Mouse (Mus musculus) ES-E14 (cell line): ENCODE results near the gene Hnrnpa1. TPM values are rescaled to one million over a fixed set of nuclear protein-coding genes. Genes with fewer than 3 reads are reported as not detected.

Experiments
- DNase-seq: peaks from one replicate; pipeline ENCODE4 v3.0.0-alpha.2; 2013; ENCODE audit warnings: low read depth, low spot score
- H3K27ac ChIP-seq: 2 replicates; pipeline ENCODE4 v1.5.1; 2012; ENCODE audit warnings: low read depth, mild to moderate bottlenecking, low read length, moderate library complexity, mixed read lengths; ENCODE audit not compliant: poor library complexity, insufficient read depth, severe bottlenecking
- H3K36me3 ChIP-seq: 2 replicates; pipeline ENCODE4 v1.6.1; 2012; ENCODE audit warnings: mild to moderate bottlenecking, low read length, moderate library complexity, mixed read lengths; ENCODE audit not compliant: control insufficient read depth, poor library complexity, insufficient read depth, severe bottlenecking
- H3K4me1 ChIP-seq, 2 experiments: fragments of 150-350 bp in 1 of 2; sonication (generic) in 1 of 2; 2 replicates each; pipeline ENCODE4 v1.6.1; 2012; ENCODE audit warnings: low read length in 2 of 2, mild to moderate bottlenecking in 1 of 2, mixed read lengths in 1 of 2; ENCODE audit not compliant: control insufficient read depth in 2 of 2, insufficient read depth in 2 of 2, poor library complexity in 1 of 2
- H3K4me3 ChIP-seq, 2 experiments: fragments of 150-350 bp in 1 of 2; sonication (generic) in 1 of 2; 2 replicates each; pipeline ENCODE4 v1.5.1; 2012; ENCODE audit warnings: low read length in 2 of 2, low read depth in 1 of 2, mild to moderate bottlenecking in 1 of 2, mixed read lengths in 1 of 2; ENCODE audit not compliant: insufficient read depth in 1 of 2, poor library complexity in 1 of 2, severe bottlenecking in 1 of 2
- H3K9ac ChIP-seq: 2 replicates; pipeline ENCODE4 v1.6.1; 2012; ENCODE audit warnings: low read depth, mild to moderate bottlenecking, low read length, mixed read lengths; ENCODE audit not compliant: poor library complexity, insufficient read depth, severe bottlenecking
- H3K9me3 ChIP-seq: fragments of 150-350 bp; sonication (generic); 2 replicates; pipeline ENCODE4 v1.6.1; 2012; ENCODE audit warnings: low read depth, mild to moderate bottlenecking, low read length; ENCODE audit not compliant: control insufficient read depth, insufficient read depth
- CHD2 ChIP-seq: IDR thresholded peaks from 2 replicates; pipeline ENCODE4 v1.6.1; 2014; ENCODE audit warnings: mild to moderate bottlenecking, low read depth, low read length, inconsistent platforms
- HCFC1 ChIP-seq: IDR thresholded peaks from 2 replicates; pipeline ENCODE4 v1.6.1; 2012; ENCODE audit warnings: low read length, inconsistent platforms, borderline replicate concordance; ENCODE audit not compliant: insufficient read depth
- MAFK ChIP-seq: IDR thresholded peaks from 2 replicates; pipeline ENCODE4 v1.6.1; 2014; ENCODE audit warnings: mild to moderate bottlenecking, low read depth, low read length, inconsistent platforms; ENCODE audit not compliant: insufficient read depth
- ZC3H11A ChIP-seq: IDR thresholded peaks from 2 replicates; pipeline ENCODE4 v1.6.1; 2012; ENCODE audit warnings: low read depth, mild to moderate bottlenecking, inconsistent platforms, low read length, borderline replicate concordance
- ZNF384 ChIP-seq: IDR thresholded peaks from 2 replicates; pipeline ENCODE4 v1.6.1; 2012; ENCODE audit warnings: low read depth, low read length, inconsistent platforms
- in situ Hi-C, 2 experiments: fragments of 600-800 bp; cut with MboI; formaldehyde crosslinking; loops; one replicate each; pipeline ENCODE4 v1.15.1; 2025; ENCODE audit warnings: low sequenced_read_pairs in 2 of 2, inconsistent platforms in 1 of 2; ENCODE audit not compliant: unreplicated experiment in 2 of 2
- total RNA-seq: library from RNA; depleted of rRNA; stranded (reverse); fragments of 300-350 nt; gene quantifications from 2 replicates; pipeline ENCODE4 v1.2.3, GENCODE M21; 2012

Hnrnpa1 gene
- total RNA-seq, 1 experiment: 519 TPM

- no peak for TF ChIP-seq HCFC1
- TF ChIP-seq MAFK: no peak
- no peak for TF ChIP-seq ZC3H11A
- no peak for TF ChIP-seq ZNF384
- no peak for TF ChIP-seq CHD2
- peaks cover 12% of the 10 kb centered on the region for H3K36me3 ChIP-seq
- H3K4me3 ChIP-seq: no peak overlapping the region
- no peaks in the 10 kb centered on the region for H3K9me3 ChIP-seq
- no peak overlapping the region for H3K27ac ChIP-seq
- no peak for DNase-seq
- in situ Hi-C loops: no loop called here
- peaks cover 0 to 4% of the 10 kb centered on the region in 2 experiments; a peak in 2 of 4 replicates for H3K4me1 ChIP-seq
- H3K9ac ChIP-seq: no peak overlapping the region
Observed at GRCm38 (mm10) chr15:103252660-103253059, 12.4 kb downstream of the Hnrnpa1 start.

GRCm38 (mm10) chr15:103253352-103253751 is 13.1 kb downstream of the Hnrnpa1 start:
- in situ Hi-C loops: no loop called here
- Histone ChIP-seq H3K9ac (no peak overlapping the region), H3K9me3 (no peaks in the 10 kb centered on the region), H3K4me3 (no peak overlapping the region), H3K27ac (no peak overlapping the region), H3K36me3 (peaks cover 6% of the 10 kb centered on the region), H3K4me1 (peaks cover 0 to 10% of the 10 kb centered on the region in 2 experiments; a peak in 2 of 4 replicates)
- DNase-seq: no peak
- TF ChIP-seq HCFC1 (no peak), ZNF384 (no peak), MAFK (no peak), CHD2 (no peak), ZC3H11A (no peak)

- H3K9ac ChIP-seq: peak overlapping the region; percentile 62
- no peaks in the 10 kb centered on the region for H3K9me3 ChIP-seq
- no peak for DNase-seq
- peaks cover 0 to 16% of the 10 kb centered on the region in 2 experiments; a peak in 2 of 4 replicates for H3K4me1 ChIP-seq
- H3K4me3 ChIP-seq: peak overlapping the region; percentile 49 to 61
- in situ Hi-C loops: no loop called here
- no peaks in the 10 kb centered on the region for H3K36me3 ChIP-seq
- H3K27ac ChIP-seq: no peak overlapping the region
- TF ChIP-seq HCFC1: no peak
- TF ChIP-seq MAFK: no peak
- TF ChIP-seq CHD2: no peak
- no peak for TF ChIP-seq ZC3H11A
- TF ChIP-seq ZNF384: no peak
Observed at GRCm38 (mm10) chr15:103255169-103255568, 14.9 kb downstream of the Hnrnpa1 start.

- in situ Hi-C loops: no loop called here
- no peak overlapping the region for H3K27ac ChIP-seq
- TF ChIP-seq HCFC1 (no peak), ZNF384 (no peak), MAFK (no peak), CHD2 (no peak), ZC3H11A (no peak)
- H3K4me1 ChIP-seq: peaks cover 0 to 16% of the 10 kb centered on the region in 2 experiments; a peak in 2 of 4 replicates
- H3K9ac ChIP-seq: no peak overlapping the region
- DNase-seq: no peak
- no peaks in the 10 kb centered on the region for H3K9me3 ChIP-seq
- no peaks in the 10 kb centered on the region for H3K36me3 ChIP-seq
- no peak overlapping the region for H3K4me3 ChIP-seq
Observed at GRCm38 (mm10) chr15:103256210-103256986, 16.2 kb downstream of the Hnrnpa1 start.
